Comparison of ENCODE assay signal across 22 mouse cellular contexts in genomic region chr3:107150469-107150868, GRCm38 (mm10). TPM values are rescaled to one million over a fixed set of nuclear protein-coding genes. Genes with fewer than 3 reads are reported as not detected.
DNase-seq lines count a peak whose midpoint lies in the region; ATAC-seq lines count a peak whose summit lies in the region.
"Had no signal": no experiment of that assay in that cellular context is flagged by ENCODE, and none has a peak within 500 bp of the region (broad histone marks: within the 10 kb centered on the region; RNA-seq: fewer than 3 reads in every experiment).

No protein-coding gene starts in this region.

- H3K4me2 ChIP-seq in forebrain, embryonic 15.5 days (replicated peaks), result no peak overlapping the region
- H3K4me2 ChIP-seq in midbrain, embryonic 12.5 days (replicated peaks), result no peak overlapping the region
- no peak overlapping the region for H3K4me2 ChIP-seq in kidney, embryonic 14.5 days (replicated peaks; ENCODE audit: low read depth, low read length)

- no peaks in the 10 kb centered on the region for H3K36me3 ChIP-seq in forebrain, embryonic 15.5 days
- no peaks in the 10 kb centered on the region for H3K36me3 ChIP-seq in midbrain, embryonic 12.5 days
- no peaks in the 10 kb centered on the region for H3K36me3 ChIP-seq in kidney, embryonic 14.5 days (ENCODE audit: control insufficient read depth, insufficient read depth, low read length)

- intact Hi-C loops in gastrocnemius, postnatal 36 days (cut with DNase I), result no loop called here

- H3K4me1 ChIP-seq in forebrain, embryonic 15.5 days, result peaks cover 19% of the 10 kb centered on the region
- peaks cover 17% of the 10 kb centered on the region for H3K4me1 ChIP-seq in midbrain, embryonic 12.5 days
- H3K4me1 ChIP-seq in kidney, embryonic 14.5 days (ENCODE audit: control insufficient read depth, insufficient read depth, low read length), result no peaks in the 10 kb centered on the region

- H3K27me3 ChIP-seq in forebrain, embryonic 15.5 days, result no peaks in the 10 kb centered on the region
- no peaks in the 10 kb centered on the region for H3K27me3 ChIP-seq in midbrain, embryonic 12.5 days
- H3K27me3 ChIP-seq in kidney, embryonic 14.5 days (ENCODE audit: control insufficient read depth, insufficient read depth, low read length), result no peaks in the 10 kb centered on the region

- peak overlapping the region; percentile 47 for H3K27ac ChIP-seq in forebrain, embryonic 15.5 days (replicated peaks)
- H3K27ac ChIP-seq in midbrain, embryonic 12.5 days (replicated peaks), result peak overlapping the region; percentile 30; the same call in 1 of the 2 replicates
- no peak overlapping the region for H3K27ac ChIP-seq in kidney, embryonic 14.5 days (ENCODE audit: low read depth, low read length)
- H3K27ac ChIP-seq: heart, adult 2 months had no signal

- ATAC-seq in forebrain, embryonic 15.5 days (replicated peaks), result peak; percentile 92
- ATAC-seq in midbrain, embryonic 12.5 days (ENCODE audit: low FRiP score, low read depth), result peak; percentile 74
- no peak for ATAC-seq in kidney, embryonic 14.5 days (ENCODE audit: low FRiP score, low TSS enrichment)
- ATAC-seq: activated CD4-positive, CD25-positive, alpha-beta regulatory T cell, adult 4 months; lung, postnatal 0 days had no signal

- no peak overlapping the region for H3K4me3 ChIP-seq in forebrain, embryonic 15.5 days
- no peak overlapping the region for H3K4me3 ChIP-seq in midbrain, embryonic 12.5 days
- no peak overlapping the region for H3K4me3 ChIP-seq in kidney, embryonic 14.5 days (ENCODE audit: low read length)
- H3K4me3 ChIP-seq: heart, adult 2 months had no signal

- peak; percentile 33 for DNase-seq in layer of hippocampus, adult 9-11 months
- DNase-seq in layer of hippocampus, adult 9-10 months (ENCODE audit: low spot score), result no peak
- DNase-seq in retina, embryonic 14.5 days (ENCODE audit: low spot score), result peak; percentile 14
- DNase-seq in gastrocnemius, postnatal 36 days, result no peak
- no peak for DNase-seq in cerebellum, postnatal 4 days (ENCODE audit: low spot score in 2 of 2)
- DNase-seq: cerebellum, adult 11 months; heart, adult 2 months; kidney, adult 18-20 months; thymus, adult 2 months had no signal

- no peaks in the 10 kb centered on the region for H3K9me3 ChIP-seq in forebrain, embryonic 15.5 days
- no peaks in the 10 kb centered on the region for H3K9me3 ChIP-seq in midbrain, embryonic 12.5 days
- no peaks in the 10 kb centered on the region for H3K9me3 ChIP-seq in kidney, embryonic 14.5 days (ENCODE audit: control insufficient read depth, low read length)

- no peak overlapping the region for H3K9ac ChIP-seq in forebrain, embryonic 15.5 days (replicated peaks)
- H3K9ac ChIP-seq in midbrain, embryonic 12.5 days (replicated peaks), result no peak overlapping the region
- H3K9ac ChIP-seq in kidney, embryonic 14.5 days (ENCODE audit: low read depth, low read length), result no peak overlapping the region

- WGBS in forebrain, embryonic 15.5 days, result 9% methylated on average over 3 of the region's 3 CpGs
- WGBS in midbrain, embryonic 12.5 days, result 50% methylated on average over 3 of the region's 3 CpGs
- 52% methylated on average over 3 of the region's 3 CpGs for WGBS in kidney, embryonic 14.5 days

RNA-seq across cellular contexts. Expression of gene Kcna10, which starts 32.4 kb away (rescaled TPM):
- not detected in 2 replicates for polyA plus RNA-seq in forebrain, embryonic 15.5 days (2015; fragmentation: Nextera tagmentation; extraction: Ambion mirVana)
- not detected in 2 replicates for polyA plus RNA-seq in midbrain, embryonic 12.5 days (2016; fragmentation: Nextera tagmentation; extraction: Ambion mirVana)
- not detected in 2 replicates for polyA plus RNA-seq in kidney, embryonic 14.5 days (2014; fragmentation: Nextera tagmentation; extraction: Ambion mirVana)
- not detected for total RNA-seq in gastrocnemius, postnatal 36 days (2021)
- total RNA-seq: adrenal gland, postnatal 4 days; heart, adult 2 months; heart, postnatal 25 days; left cerebral cortex, postnatal 25 days; liver, adult 2 months; megakaryocyte-erythroid progenitor cell, adult 5-6 weeks; MEL; neutrophil, adult 5-6 weeks had no signal
- polyA plus RNA-seq: activated CD4-positive, CD25-positive, alpha-beta regulatory T cell, adult 4 months; heart, adult 2 months; large intestine, adult 2 months; liver, adult 2 months; lung, postnatal 0 days; thymus, adult 2 months had no signal

RNA-seq across cellular contexts. Expression of gene Kcna2, which starts 49.5 kb away (rescaled TPM):
- polyA plus RNA-seq in forebrain, embryonic 15.5 days (2015; fragmentation: Nextera tagmentation; extraction: Ambion mirVana), result 0.73 and 0.83 TPM in 2 replicates
- 0.46 and 0.67 TPM in 2 replicates for polyA plus RNA-seq in midbrain, embryonic 12.5 days (2016; fragmentation: Nextera tagmentation; extraction: Ambion mirVana)
- 0.08 and 0.20 TPM in 2 replicates for polyA plus RNA-seq in kidney, embryonic 14.5 days (2014; fragmentation: Nextera tagmentation; extraction: Ambion mirVana)
- total RNA-seq in gastrocnemius, postnatal 36 days (2021), result 1 to 10 TPM; 1.1 to 1.5 TPM
- total RNA-seq: megakaryocyte-erythroid progenitor cell, adult 5-6 weeks; MEL had no signal

Comparison
In these comparisons a context has a peak if more than half of its experiments do, and no peak if none do; other contexts are left out.
1. DNase-seq: peak in layer of hippocampus, adult 9-11 months (single experiment) and retina, embryonic 14.5 days (single experiment); none in layer of hippocampus, adult 9-10 months (single experiment), gastrocnemius, postnatal 36 days (0 of 2) and cerebellum, postnatal 4 days (0 of 2).